ENCODE assay signal across 8 mouse cellular contexts in the genomic region with DNA sequence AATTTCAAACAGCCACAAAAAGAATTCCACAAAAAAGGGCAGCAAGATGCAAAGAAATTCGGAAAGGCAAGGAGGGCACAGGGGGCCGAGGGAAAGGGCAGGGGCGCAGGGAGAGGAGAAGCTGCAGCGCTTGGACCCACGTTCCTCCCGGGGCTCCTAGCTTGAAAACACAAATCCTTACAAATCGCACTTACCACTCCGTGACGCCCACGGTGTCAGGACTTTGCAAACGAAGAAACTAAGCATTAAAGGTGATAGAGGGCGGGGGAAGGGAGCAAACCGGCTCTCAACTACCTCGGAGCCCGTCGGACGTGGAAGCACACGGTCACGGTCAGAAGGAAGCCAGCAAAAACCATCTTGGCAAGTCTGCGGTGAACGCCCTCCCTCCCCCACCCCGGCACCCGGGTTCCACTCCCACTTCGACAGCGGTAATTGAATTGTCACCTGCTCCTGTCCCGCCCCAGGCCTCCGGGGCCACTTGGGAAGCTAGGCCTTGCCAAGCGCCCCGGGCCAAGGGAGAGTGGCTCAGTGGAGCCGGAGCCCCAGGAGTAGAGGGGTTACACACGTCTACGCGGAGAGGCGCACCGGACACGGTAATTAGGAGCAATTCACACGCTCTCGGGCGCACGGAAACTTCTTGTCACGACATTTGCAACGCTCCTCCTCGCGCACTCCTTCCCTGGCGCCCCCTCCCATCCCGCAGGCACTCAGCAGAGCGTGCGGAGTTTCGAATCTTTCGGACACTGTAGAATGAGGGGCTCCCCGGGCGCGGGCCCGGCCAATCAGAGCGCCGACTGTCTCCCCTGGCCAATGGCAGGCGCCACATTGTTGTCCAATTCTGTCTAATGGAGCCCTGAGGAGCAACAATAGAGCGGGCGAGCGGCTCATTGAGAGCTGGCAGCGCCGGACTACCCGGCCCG. TPM values are rescaled to one million over a fixed set of nuclear protein-coding genes. Genes with fewer than 3 reads are reported as not detected.
DNase-seq lines count a peak whose midpoint lies in the region; ATAC-seq and TF ChIP-seq lines count a peak whose summit lies in the region.

A gene (plus strand): TSS at position 906 of the 920 bp plus-strand sequence.

- ATAC-seq in heart, embryonic 13.5 days (ENCODE audit: extremely low read depth, insufficient number of reproducible peaks, low FRiP score, low TSS enrichment), result no peak
- ATAC-seq in limb, embryonic 15.5 days (ENCODE audit: insufficient number of reproducible peaks, low FRiP score, low TSS enrichment, low read depth), result no peak

- peak; percentile 48 to 65 for DNase-seq in kidney, postnatal 4 days
- no peak for DNase-seq in kidney, adult 2 months
- peak; percentile 52 for DNase-seq in right cerebral cortex, postnatal 25 days
- no peak for DNase-seq in thymus, postnatal 4 days
- no peak for DNase-seq in spleen, postnatal 36 days (ENCODE audit: low spot score in 2 of 2)

- no peak for TF ChIP-seq POLR2A in kidney, adult 2 months (IDR thresholded peaks at IDR 0.05; ENCODE audit: low read depth, low read length)
- TF ChIP-seq POLR2A in bone marrow macrophage, adult 2 months (IDR thresholded peaks at IDR 0.05; ENCODE audit: borderline replicate concordance, low read depth, low read length), result no peak

- H3K4me3 ChIP-seq in kidney, adult 2 months (ENCODE audit: insufficient read depth, low read depth, low read length), result no peak within 1 kb of the TSS
- H3K4me3 ChIP-seq in bone marrow macrophage, adult 2 months (ENCODE audit: insufficient read depth, low read length), result peak within 1 kb of the TSS; percentile 27
- peak within 1 kb of the TSS; percentile 56 for H3K4me3 ChIP-seq in heart, embryonic 13.5 days
- peak within 1 kb of the TSS; percentile 42 for H3K4me3 ChIP-seq in limb, embryonic 15.5 days

- H3K27ac ChIP-seq in kidney, adult 2 months (ENCODE audit: insufficient read depth, low read depth, low read length), result no peak within 1 kb of the TSS
- H3K27ac ChIP-seq in bone marrow macrophage, adult 2 months (ENCODE audit: insufficient read depth, low read depth, low read length), result no peak within 1 kb of the TSS
- H3K27ac ChIP-seq in heart, embryonic 13.5 days (replicated peaks), result no peak within 1 kb of the TSS
- H3K27ac ChIP-seq in limb, embryonic 15.5 days, result no peak within 1 kb of the TSS

- no peaks in the 10 kb centered on the region for H3K4me1 ChIP-seq in kidney, adult 2 months (ENCODE audit: control insufficient read depth, insufficient read depth, low read length)
- no peaks in the 10 kb centered on the region for H3K4me1 ChIP-seq in bone marrow macrophage, adult 2 months (ENCODE audit: control insufficient read depth, insufficient read depth, low read length)
- peaks cover 40% of the 10 kb centered on the region for H3K4me1 ChIP-seq in heart, embryonic 13.5 days
- H3K4me1 ChIP-seq in limb, embryonic 15.5 days, result peaks cover 44% of the 10 kb centered on the region

- no peaks in the 10 kb centered on the region for H3K36me3 ChIP-seq in kidney, adult 2 months (ENCODE audit: control insufficient read depth, insufficient read depth, low read length)
- H3K36me3 ChIP-seq in heart, embryonic 13.5 days, result no peaks in the 10 kb centered on the region
- no peaks in the 10 kb centered on the region for H3K36me3 ChIP-seq in limb, embryonic 15.5 days

- peaks cover 3% of the 10 kb centered on the region; the same call in 1 of the 2 replicates for H3K9me3 ChIP-seq in heart, embryonic 13.5 days
- no peaks in the 10 kb centered on the region for H3K9me3 ChIP-seq in limb, embryonic 15.5 days

- 2% methylated on average over 64 of the region's 64 CpGs for WGBS in kidney, adult 2 months
- under 1% methylated on average over 64 of the region's 64 CpGs for WGBS in heart, embryonic 13.5 days
- under 1% methylated on average over 64 of the region's 64 CpGs for WGBS in limb, embryonic 15.5 days

- H3K9ac ChIP-seq in heart, embryonic 13.5 days, result peak within 1 kb of the TSS; percentile 58
- no peak within 1 kb of the TSS for H3K9ac ChIP-seq in limb, embryonic 15.5 days

- H3K27me3 ChIP-seq in kidney, adult 2 months (replicated peaks; ENCODE audit: control insufficient read depth, insufficient read depth, low read length), result peaks cover 27% of the 10 kb centered on the region
- H3K27me3 ChIP-seq in heart, embryonic 13.5 days (replicated peaks), result peaks cover 99% of the 10 kb centered on the region
- H3K27me3 ChIP-seq in limb, embryonic 15.5 days, result peaks cover 97% of the 10 kb centered on the region

- peak within 1 kb of the TSS; percentile 74 for H3K4me2 ChIP-seq in heart, embryonic 13.5 days
- H3K4me2 ChIP-seq in limb, embryonic 15.5 days, result peak within 1 kb of the TSS; percentile 75

- no peak for TF ChIP-seq CTCF in kidney, adult 2 months (conservative IDR thresholded peaks at IDR 0.05; ENCODE audit: insufficient read depth, insufficient read length, low read depth, low read length)
- TF ChIP-seq CTCF in bone marrow macrophage, adult 2 months (IDR thresholded peaks at IDR 0.05; ENCODE audit: low read depth, low read length), result no peak

RNA-seq across cellular contexts. Expression of the gene that starts here (rescaled TPM):
- 0.13 and 0.22 TPM in 2 replicates for polyA plus RNA-seq in kidney, adult 2 months (2012; rRNA removed)
- polyA plus RNA-seq in bone marrow macrophage, adult 2 months (2012; ENCODE audit: insufficient read depth, insufficient read length, missing spikeins), result 0.19 TPM in 1 of 2 replicates, not detected in the other
- 0.05 TPM in 1 of 2 replicates, not detected in the other for polyA plus RNA-seq in heart, embryonic 13.5 days (2015; fragmentation: Nextera tagmentation; extraction: Ambion mirVana)
- polyA plus RNA-seq in limb, embryonic 15.5 days (2015; fragmentation: Nextera tagmentation; extraction: Ambion mirVana), result 0.09 and 0.17 TPM in 2 replicates

Comparison
In these comparisons a context has a peak if more than half of its experiments do, and no peak if none do; other contexts are left out.
1. DNase-seq: peak in kidney, postnatal 4 days (2 of 2) and right cerebral cortex, postnatal 25 days (single experiment); none in kidney, adult 2 months (single experiment), thymus, postnatal 4 days (single experiment) and spleen, postnatal 36 days (0 of 2).